Mouse (Mus musculus) heart, embryonic 11.5 days (tissue): ENCODE data around the gene Dnmt3b. TPM values are rescaled to one million over a fixed set of nuclear protein-coding genes. Genes with fewer than 3 reads are reported as not detected.

Experiments used
- ATAC-seq: fragments of 200-750 bp; cut with Nextera tagmentation; replicated peaks from 2 replicates; pipeline ENCODE4 v1.8.0; 2017; ENCODE audit warnings: moderate library complexity; ENCODE audit not compliant: insufficient number of reproducible peaks, low FRiP score, low TSS enrichment
- H3K27ac ChIP-seq: fragments of 300-500 bp; sonication (generic); 2 replicates; pipeline ENCODE4 v1.5.1; 2014; ENCODE audit warnings: mild to moderate bottlenecking, low read depth, low read length
- H3K27me3 ChIP-seq: fragments of 300-500 bp; sonication (generic); 2 replicates; pipeline ENCODE4 v1.6.1; 2014; ENCODE audit warnings: mild to moderate bottlenecking, low read length, mixed read lengths; ENCODE audit not compliant: control insufficient read depth, insufficient read depth
- H3K36me3 ChIP-seq: fragments of 300-500 bp; sonication (generic); 2 replicates; pipeline ENCODE4 v1.6.1; 2014; ENCODE audit warnings: mild to moderate bottlenecking, low read length, moderate library complexity, mixed read lengths; ENCODE audit not compliant: control insufficient read depth, insufficient read depth
- H3K4me1 ChIP-seq: fragments of 300-500 bp; sonication (generic); 2 replicates; pipeline ENCODE4 v1.6.1; 2014; ENCODE audit warnings: low read length; ENCODE audit not compliant: control insufficient read depth, insufficient read depth
- H3K4me2 ChIP-seq: fragments of 300-500 bp; sonication (generic); 2 replicates; pipeline ENCODE4 v1.6.1; 2014; ENCODE audit warnings: mild to moderate bottlenecking, moderate library complexity
- H3K4me3 ChIP-seq: fragments of 300-500 bp; sonication (generic); 2 replicates; pipeline ENCODE4 v1.5.1; 2014; ENCODE audit warnings: low read depth, low read length
- H3K9ac ChIP-seq: fragments of 300-500 bp; sonication (generic); 2 replicates; pipeline ENCODE4 v1.6.1; 2014; ENCODE audit warnings: mild to moderate bottlenecking, low read depth, low read length, moderate library complexity
- H3K9me3 ChIP-seq: fragments of 300-500 bp; sonication (generic); replicated peaks from 2 replicates; pipeline ENCODE4 v1.6.1; 2016; ENCODE audit warnings: low read length; ENCODE audit not compliant: control insufficient read depth
- WGBS: fragments of 180-500 bp; shearing (Covaris S2); extraction: QIAGEN DNeasy Blood & Tissue Kit; methylation state at CpG from one replicate; pipeline ENCODE4 v1.1.7; 2014; ENCODE audit not compliant: insufficient replicate concordance; 5-methylcytosine and 5-hydroxymethylcytosine counted together
- polyA plus RNA-seq: library from polyadenylated mRNA; unstranded; fragments of >200 nt; fragmentation: Nextera tagmentation; extraction: Ambion mirVana; gene quantifications from 2 replicates; pipeline ENCODE4 v1.2.1, GENCODE M21; 2014

Dnmt3b gene
- polyA plus RNA-seq, 1 experiment from 2014 or later = 7.3 TPM

DNA sequence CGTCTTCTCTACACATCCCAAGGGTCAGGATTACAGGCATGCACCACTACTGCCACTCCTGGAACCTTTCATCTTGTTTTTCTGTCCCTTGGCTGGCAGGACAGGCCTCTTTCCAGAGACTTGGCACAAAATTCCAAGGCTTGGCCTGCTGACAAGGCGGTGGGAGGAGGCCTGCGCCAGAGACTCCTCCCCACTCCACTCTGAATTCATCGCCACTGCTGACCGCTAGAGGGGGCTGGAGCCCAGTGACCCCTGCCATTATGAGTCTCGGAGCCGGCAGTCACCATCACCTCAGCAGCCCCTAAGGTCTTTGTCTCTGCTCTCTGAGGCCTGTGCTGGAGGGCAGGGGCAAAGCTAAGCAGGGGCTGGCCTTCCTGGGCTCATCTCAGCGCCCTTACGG lies 39.7 kb upstream of the Dnmt3b start:
- Histone ChIP-seq H3K4me1 (peaks cover 26% of the 10 kb centered on the region), H3K9me3 (no peaks in the 10 kb centered on the region), H3K36me3 (no peaks in the 10 kb centered on the region), H3K27me3 (no peaks in the 10 kb centered on the region), H3K4me3 (no peak overlapping the region), H3K9ac (peak overlapping the region; percentile 44; the same call in 1 of the 2 replicates), H3K4me2 (no peak overlapping the region), H3K27ac (peak overlapping the region; percentile 85; the same call in 1 of the 2 replicates)
- ATAC-seq = peak; percentile 61
- WGBS = 7% methylated on average over 9 of the region's 9 CpGs

DNA sequence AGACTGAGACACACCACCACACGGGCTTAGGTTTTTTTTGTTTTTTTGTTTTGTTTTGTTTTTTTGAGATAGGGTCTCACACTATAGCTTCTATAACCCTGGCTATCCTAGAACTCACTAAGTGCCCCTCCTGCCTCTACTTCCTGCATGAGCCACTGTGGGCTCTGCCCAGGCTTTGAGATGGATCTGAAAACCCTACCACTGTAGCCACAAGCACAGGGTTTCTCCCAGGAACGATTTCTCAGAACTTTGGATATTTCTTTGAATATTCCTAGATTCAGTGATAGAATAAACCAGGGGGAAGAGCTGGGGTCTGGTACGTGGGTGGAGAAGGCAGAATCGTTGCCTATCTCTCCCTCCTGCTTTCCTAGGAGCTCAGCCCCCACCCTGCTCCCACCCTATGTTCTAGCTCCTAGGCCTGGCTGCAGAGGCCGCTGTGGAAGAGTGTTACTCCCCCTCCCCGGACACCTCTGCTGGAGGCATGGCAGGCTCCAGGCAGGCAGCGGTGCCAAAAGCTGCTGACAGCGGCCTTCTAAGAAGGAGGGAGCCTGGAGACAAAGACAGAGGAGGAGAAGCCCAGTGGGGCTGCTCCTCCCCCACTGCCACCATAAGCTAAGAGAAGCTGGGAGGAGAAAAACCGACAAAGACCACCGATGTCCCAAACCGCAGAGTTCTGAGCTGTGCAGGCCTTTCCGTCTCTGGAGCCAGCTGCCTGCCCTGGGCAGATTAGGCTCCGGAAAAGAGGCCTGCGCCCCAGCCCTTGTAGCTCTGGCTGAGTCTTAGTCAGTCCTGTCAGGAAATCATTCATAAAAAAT lies 38.6 kb upstream of the Dnmt3b start:
- H3K9me3 ChIP-seq = no peaks in the 10 kb centered on the region
- no peaks in the 10 kb centered on the region for H3K27me3 ChIP-seq
- H3K36me3 ChIP-seq = no peaks in the 10 kb centered on the region
- H3K9ac ChIP-seq = peak overlapping the region; percentile 70
- 11% methylated on average over 14 of the region's 14 CpGs for WGBS
- peak overlapping the region; percentile 11; the same call in 1 of the 2 replicates for H3K4me2 ChIP-seq
- peaks cover 26% of the 10 kb centered on the region for H3K4me1 ChIP-seq
- H3K27ac ChIP-seq = peak overlapping the region; percentile 85
- no peak overlapping the region for H3K4me3 ChIP-seq
- ATAC-seq = peak; percentile 55; the same call in 1 of the 2 replicates

DNA sequence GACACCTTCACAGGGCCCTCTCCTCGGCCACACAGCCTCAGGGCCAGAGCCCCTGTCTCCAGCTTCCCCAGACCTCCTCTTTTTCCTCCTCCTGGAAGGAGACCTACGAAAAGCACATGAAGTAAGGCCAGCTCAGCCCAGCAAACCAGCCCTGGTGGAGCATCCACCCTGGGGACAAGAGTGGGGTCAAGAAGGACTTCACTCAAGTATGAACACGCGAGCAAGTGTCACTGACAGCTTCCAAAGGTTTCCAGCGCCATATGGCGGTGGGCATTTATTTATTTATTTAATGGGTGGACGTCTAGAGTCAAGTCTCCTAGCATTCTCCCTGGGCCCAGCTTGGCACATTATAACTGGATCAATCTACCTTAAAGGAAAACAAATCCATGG lies 38.0 kb upstream of the Dnmt3b start:
- H3K4me2 ChIP-seq = no peak overlapping the region
- H3K4me1 ChIP-seq = peaks cover 26% of the 10 kb centered on the region
- no peak overlapping the region for H3K4me3 ChIP-seq
- H3K36me3 ChIP-seq = no peaks in the 10 kb centered on the region
- H3K27ac ChIP-seq = peak overlapping the region; percentile 85
- ATAC-seq = no peak
- no peaks in the 10 kb centered on the region for H3K27me3 ChIP-seq
- WGBS = 62% methylated on average over 7 of the region's 7 CpGs
- H3K9me3 ChIP-seq = no peaks in the 10 kb centered on the region
- H3K9ac ChIP-seq = peak overlapping the region; percentile 70

DNA sequence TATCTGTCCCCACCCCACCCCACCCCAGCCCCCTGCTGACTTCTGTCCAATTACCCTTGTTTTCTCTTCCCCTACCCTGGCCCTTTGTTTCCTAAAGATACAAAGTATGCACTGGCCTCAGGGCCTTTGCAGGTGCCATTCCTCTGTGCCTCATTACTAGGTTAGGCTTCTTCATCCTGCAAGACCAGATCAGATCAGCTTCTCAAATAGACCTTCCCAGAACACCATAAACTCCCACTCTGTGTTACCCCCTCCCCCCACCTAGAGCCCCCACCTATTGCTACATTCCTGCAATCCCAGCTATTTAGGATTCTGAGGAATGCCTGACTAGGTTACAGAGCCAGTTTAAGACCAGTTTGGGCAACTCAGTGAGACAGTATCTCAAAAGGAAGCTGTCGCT lies 37.5 kb upstream of the Dnmt3b start:
- Histone ChIP-seq H3K4me1 (peaks cover 26% of the 10 kb centered on the region), H3K36me3 (no peaks in the 10 kb centered on the region), H3K27ac (no peak overlapping the region), H3K4me3 (no peak overlapping the region), H3K4me2 (no peak overlapping the region), H3K27me3 (no peaks in the 10 kb centered on the region), H3K9me3 (no peaks in the 10 kb centered on the region), H3K9ac (no peak overlapping the region)
- 91% methylated on average over 1 of the region's 1 CpGs for WGBS
- no peak for ATAC-seq

DNA sequence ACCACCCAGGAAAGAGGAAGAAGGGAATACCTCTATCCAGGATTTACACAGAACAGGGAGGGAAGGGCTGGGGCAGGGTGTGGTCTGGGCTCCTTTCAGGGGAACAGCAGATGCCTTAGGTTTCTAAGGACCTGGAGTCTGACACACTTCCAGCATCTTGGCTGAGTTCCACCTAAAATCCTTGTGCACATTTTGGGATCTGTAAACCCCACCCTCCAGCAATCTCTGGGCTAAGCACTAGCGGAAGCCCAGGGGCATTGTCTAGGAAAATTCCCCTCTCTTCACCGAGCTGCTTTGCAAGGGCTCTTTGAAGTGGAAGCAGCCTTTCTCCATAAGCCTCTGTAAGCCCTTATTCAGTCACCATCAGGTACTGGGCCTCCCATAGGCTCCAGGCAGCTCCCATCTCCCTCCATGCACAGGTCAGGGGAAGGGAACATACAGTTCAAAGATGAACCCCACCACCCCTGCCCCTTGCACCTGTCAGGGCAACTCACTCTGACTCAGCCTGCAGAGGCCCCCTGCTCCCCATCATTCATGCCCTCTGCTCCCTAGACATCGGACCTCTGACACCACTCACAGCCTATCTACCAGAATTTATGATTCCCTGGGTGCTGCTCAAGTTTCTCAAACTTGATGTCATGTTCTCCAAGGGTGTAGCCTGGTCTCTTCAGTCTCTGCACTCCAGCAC lies 36.5 kb upstream of the Dnmt3b start:
- H3K27ac ChIP-seq = no peak overlapping the region
- H3K4me2 ChIP-seq = no peak overlapping the region
- H3K36me3 ChIP-seq = no peaks in the 10 kb centered on the region
- no peak for ATAC-seq
- no peak overlapping the region for H3K4me3 ChIP-seq
- 42% methylated on average over 3 of the region's 3 CpGs for WGBS
- no peaks in the 10 kb centered on the region for H3K9me3 ChIP-seq
- no peaks in the 10 kb centered on the region for H3K27me3 ChIP-seq
- H3K4me1 ChIP-seq = peaks cover 26% of the 10 kb centered on the region
- H3K9ac ChIP-seq = no peak overlapping the region

DNA sequence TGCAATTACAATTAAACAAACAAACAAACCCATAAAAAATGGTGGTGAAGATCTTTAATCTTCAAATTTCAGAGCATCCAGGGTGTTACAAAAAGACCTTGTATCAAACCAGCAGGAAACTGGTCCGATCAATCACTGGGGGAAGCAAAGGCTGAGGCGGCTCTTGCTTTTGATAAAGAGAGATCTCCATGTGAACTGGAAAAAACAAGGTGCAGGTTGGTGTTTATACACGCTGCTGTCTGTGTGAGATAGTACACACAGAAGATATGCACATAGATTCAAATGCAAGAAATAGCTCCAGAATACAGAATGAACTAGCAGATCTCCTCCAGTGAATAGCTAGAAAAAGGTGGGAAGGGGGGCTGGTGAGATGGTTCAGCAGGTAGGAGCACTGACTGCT lies 32.4 kb upstream of the Dnmt3b start:
- Histone ChIP-seq H3K27ac (no peak overlapping the region), H3K27me3 (no peaks in the 10 kb centered on the region), H3K9me3 (no peaks in the 10 kb centered on the region), H3K36me3 (peaks cover 11% of the 10 kb centered on the region), H3K9ac (no peak overlapping the region), H3K4me3 (no peak overlapping the region), H3K4me1 (no peaks in the 10 kb centered on the region; the same call in 1 of the 2 replicates), H3K4me2 (no peak overlapping the region)
- 86% methylated on average over 3 of the region's 3 CpGs for WGBS
- no peak for ATAC-seq

DNA sequence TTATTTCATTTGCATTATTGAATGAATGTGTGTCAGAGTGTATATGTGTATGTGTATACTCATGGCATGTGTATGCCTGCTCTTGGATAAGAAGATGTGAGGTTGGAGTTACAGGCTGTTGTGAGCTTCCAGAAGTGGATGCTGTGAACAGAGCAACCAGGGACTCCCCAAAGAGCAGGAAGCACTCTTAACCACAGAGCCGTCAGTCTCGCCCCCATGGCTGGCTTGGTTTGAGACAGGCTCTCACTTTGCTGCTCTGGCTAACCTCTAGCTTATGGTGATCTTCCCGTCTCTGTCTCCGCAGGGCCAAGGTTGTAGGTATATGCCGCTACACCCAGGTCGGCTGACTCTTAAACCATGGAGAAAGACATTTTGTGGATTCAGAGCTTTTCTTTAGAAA lies 30.8 kb upstream of the Dnmt3b start:
- Histone ChIP-seq H3K27ac (no peak overlapping the region), H3K9ac (no peak overlapping the region), H3K4me1 (no peaks in the 10 kb centered on the region), H3K27me3 (no peaks in the 10 kb centered on the region), H3K36me3 (peaks cover 20% of the 10 kb centered on the region), H3K4me3 (no peak overlapping the region), H3K4me2 (no peak overlapping the region), H3K9me3 (no peaks in the 10 kb centered on the region)
- WGBS = 81% methylated on average over 6 of the region's 6 CpGs
- no peak for ATAC-seq

DNA sequence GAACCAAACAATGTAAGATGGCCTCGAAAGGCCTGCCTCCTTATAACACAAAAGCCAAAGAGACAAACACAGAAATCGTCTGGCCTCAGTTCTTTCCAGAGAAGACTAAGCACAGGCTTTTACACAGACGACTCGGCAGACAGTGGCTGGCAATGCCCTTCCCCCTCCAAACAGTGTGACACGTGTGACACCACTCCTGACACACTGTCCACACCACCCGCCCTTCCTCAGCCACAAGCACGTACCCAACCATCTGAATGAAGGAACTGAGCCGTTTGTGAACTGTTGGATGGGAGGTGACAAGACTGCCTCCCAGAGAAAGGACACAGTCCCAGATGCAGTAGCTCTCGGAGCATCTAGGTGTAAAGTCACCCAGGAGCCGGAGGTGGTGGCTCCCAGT lies 30.4 kb upstream of the Dnmt3b start:
- ATAC-seq = no peak
- Histone ChIP-seq H3K27ac (no peak overlapping the region), H3K36me3 (peaks cover 24% of the 10 kb centered on the region), H3K4me1 (no peaks in the 10 kb centered on the region), H3K9me3 (no peaks in the 10 kb centered on the region), H3K4me2 (no peak overlapping the region), H3K27me3 (no peaks in the 10 kb centered on the region), H3K4me3 (no peak overlapping the region), H3K9ac (no peak overlapping the region)
- whole genome bisulfite sequencing = 69% methylated on average over 10 of the region's 10 CpGs
